Mouse (Mus musculus) lung, embryonic 14.5 days (tissue): ENCODE results near the gene Gpr22. TPM values are rescaled to one million over a fixed set of nuclear protein-coding genes. Genes with fewer than 3 reads are reported as not detected.

Experiments
- ATAC-seq: fragments of 200-750 bp; cut with Nextera tagmentation; 2 replicates; pipeline ENCODE4 v1.8.0; 2017; ENCODE audit warnings: mild to moderate bottlenecking, moderate TSS enrichment, moderate library complexity; ENCODE audit not compliant: insufficient read depth
- DNase-seq: peaks from one replicate; pipeline ENCODE4 v3.0.0-alpha.2; 2015
- H3K27ac ChIP-seq: fragments of 300-500 bp; sonication (generic); 2 replicates; pipeline ENCODE4 v1.5.1; 2014; ENCODE audit warnings: low read depth, mild to moderate bottlenecking, moderate library complexity
- H3K27me3 ChIP-seq: fragments of 300-500 bp; sonication (generic); 2 replicates; pipeline ENCODE4 v1.6.1; 2014; ENCODE audit warnings: low read length, control low read depth; ENCODE audit not compliant: insufficient read depth
- H3K36me3 ChIP-seq: fragments of 300-500 bp; sonication (generic); 2 replicates; pipeline ENCODE4 v1.6.1; 2014; ENCODE audit warnings: control low read depth; ENCODE audit not compliant: insufficient read depth
- H3K4me1 ChIP-seq: fragments of 300-500 bp; sonication (generic); 2 replicates; pipeline ENCODE4 v1.6.1; 2014; ENCODE audit warnings: antibody characterized with exemption, control low read depth; ENCODE audit not compliant: insufficient read depth
- H3K4me2 ChIP-seq: fragments of 300-500 bp; sonication (generic); 2 replicates; pipeline ENCODE4 v1.6.1; 2014; ENCODE audit warnings: mild to moderate bottlenecking
- H3K4me3 ChIP-seq: fragments of 300-500 bp; sonication (generic); 2 replicates; pipeline ENCODE4 v1.5.1; 2014; ENCODE audit warnings: low read depth, low read length
- H3K9ac ChIP-seq: fragments of 300-500 bp; sonication (generic); 2 replicates; pipeline ENCODE4 v1.6.1; 2014
- H3K9me3 ChIP-seq: fragments of 300-500 bp; sonication (generic); 2 replicates; pipeline ENCODE4 v1.6.1; 2016; ENCODE audit warnings: low read depth, low read length, control low read depth
- CTCF ChIP-seq: IDR thresholded peaks from 2 replicates; pipeline ENCODE4 v1.5.1; 2016; ENCODE audit warnings: antibody characterized with exemption, low read depth
- WGBS: fragments of 180-500 bp; shearing (Covaris S2); extraction: QIAGEN DNeasy Blood & Tissue Kit; methylation state at CpG from one replicate; pipeline ENCODE4 v1.1.7; 2014; 5-methylcytosine and 5-hydroxymethylcytosine counted together
- polyA plus RNA-seq: library from polyadenylated mRNA; unstranded; fragments of >200 nt; fragmentation: Nextera tagmentation; extraction: Ambion mirVana; gene quantifications from 2 replicates; pipeline ENCODE4 v1.2.1, GENCODE M21; 2014

The Gpr22 gene
- polyA plus RNA-seq, 1 experiment from 2014 or later, result 0.54 TPM

DNA sequence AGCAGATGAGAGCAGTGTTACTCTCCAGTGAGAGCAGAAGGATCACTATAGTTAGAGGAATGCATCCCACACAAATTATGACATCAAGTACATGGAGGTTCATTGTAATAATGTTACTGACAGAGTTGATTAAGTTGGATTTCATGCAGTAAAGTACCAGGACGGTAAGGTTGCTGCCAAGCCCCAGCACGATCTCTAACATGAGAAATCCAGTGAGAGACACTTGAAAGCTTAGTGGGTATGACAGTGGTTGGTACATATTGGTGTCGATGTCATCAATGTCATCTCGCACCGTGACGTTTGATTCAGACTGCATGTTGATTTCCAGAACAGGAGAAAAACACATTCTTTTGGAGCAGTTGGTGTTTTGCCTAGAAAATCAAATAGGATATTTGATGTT, 4.1 kb downstream of the Gpr22 start:
- no peak overlapping the region for H3K4me2 ChIP-seq
- no peak for TF ChIP-seq CTCF

DNA sequence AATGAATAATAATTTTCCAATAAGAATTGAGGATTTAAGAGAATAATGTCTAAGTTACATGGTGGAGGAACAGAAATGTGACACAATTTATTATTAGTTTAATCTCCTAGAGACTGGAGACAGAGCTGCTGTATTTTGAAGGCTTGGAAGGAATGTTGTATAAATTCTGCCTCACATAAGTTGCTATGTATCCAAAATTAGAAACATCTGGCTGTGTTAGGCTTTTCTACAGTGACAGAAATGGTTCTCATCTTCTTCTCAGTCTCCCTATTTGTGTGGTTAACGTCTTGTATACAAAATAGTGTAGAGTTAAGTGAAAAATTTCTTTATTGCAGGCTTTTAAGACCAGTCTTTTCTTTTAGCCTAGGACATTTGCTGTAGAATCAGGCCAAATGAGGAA, 6.2 kb downstream of the Gpr22 start:
- Histone ChIP-seq H3K4me2 (no peak overlapping the region), H3K4me3 (no peak overlapping the region), H3K27ac (no peak overlapping the region), H3K4me1 (no peaks in the 10 kb centered on the region), H3K27me3 (no peaks in the 10 kb centered on the region), H3K9me3 (no peaks in the 10 kb centered on the region), H3K36me3 (no peaks in the 10 kb centered on the region), H3K9ac (no peak overlapping the region)
- WGBS, result 42% methylated on average over 1 of the region's 1 CpGs
- no peak for TF ChIP-seq CTCF
- ATAC-seq (no peak), DNase-seq (peak; percentile 22)

More for the DNA sequence above, 4.1 kb downstream of the Gpr22 start:
- no peak for ATAC-seq
- H3K4me3 ChIP-seq, result no peak overlapping the region
- H3K9ac ChIP-seq, result no peak overlapping the region
- H3K36me3 ChIP-seq, result no peaks in the 10 kb centered on the region
- no peak for DNase-seq
- no peaks in the 10 kb centered on the region for H3K27me3 ChIP-seq
- WGBS, result 85% methylated on average over 6 of the region's 6 CpGs
- H3K4me1 ChIP-seq, result no peaks in the 10 kb centered on the region
- H3K9me3 ChIP-seq, result no peaks in the 10 kb centered on the region
- no peak overlapping the region for H3K27ac ChIP-seq

DNA sequence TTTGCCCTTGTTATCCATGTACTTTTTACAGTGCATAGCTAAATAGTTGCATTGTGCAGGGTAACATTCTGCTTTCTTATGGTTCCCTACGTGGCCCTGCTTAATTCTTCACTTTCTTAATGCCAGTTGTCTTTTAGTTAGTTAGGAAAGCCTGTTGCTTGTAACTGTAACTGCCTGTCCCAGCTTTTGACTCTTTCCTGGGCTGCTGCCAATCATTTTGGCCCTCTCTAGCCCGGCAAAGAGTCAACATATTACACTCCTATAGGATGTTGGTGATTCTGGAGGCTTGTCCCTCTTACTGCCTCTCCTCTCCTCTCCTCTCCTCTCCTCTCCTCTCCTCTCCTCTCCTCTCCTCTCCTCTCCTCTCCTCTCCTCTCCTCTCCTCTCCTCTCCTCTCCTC, 7.6 kb downstream of the Gpr22 start:
- 34% methylated on average over 2 of the region's 2 CpGs for WGBS
- no peaks in the 10 kb centered on the region for H3K27me3 ChIP-seq
- peak; percentile 51 for DNase-seq

DNA sequence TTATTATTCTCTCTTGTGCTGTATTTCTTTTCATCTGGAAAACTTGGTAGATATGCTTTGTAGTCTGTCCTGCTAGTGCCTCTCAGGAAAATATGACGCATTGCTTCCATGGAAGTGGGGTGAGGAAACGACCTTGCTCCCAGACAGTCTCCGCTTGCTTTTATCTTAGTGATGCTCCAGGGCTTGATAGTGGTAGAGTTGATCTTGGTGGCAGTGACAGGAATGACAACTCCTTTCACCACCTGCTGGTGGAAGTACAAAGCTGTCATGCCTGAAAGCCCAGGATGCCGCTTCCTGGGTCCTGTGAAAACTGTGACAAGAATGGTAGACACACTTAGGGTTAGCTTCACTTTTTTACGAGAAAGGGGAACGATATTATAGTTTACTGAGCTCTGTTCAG, 9.8 kb downstream of the Gpr22 start:
- 57% methylated on average over 6 of the region's 6 CpGs for WGBS
- Histone ChIP-seq H3K4me2 (no peak overlapping the region), H3K36me3 (no peaks in the 10 kb centered on the region), H3K4me3 (no peak overlapping the region), H3K27me3 (no peaks in the 10 kb centered on the region), H3K4me1 (no peaks in the 10 kb centered on the region), H3K9me3 (no peaks in the 10 kb centered on the region), H3K9ac (no peak overlapping the region), H3K27ac (no peak overlapping the region)
- DNase-seq, result no peak
- peak; percentile 15 for TF ChIP-seq CTCF
- ATAC-seq, result no peak

More for the DNA sequence above, 7.6 kb downstream of the Gpr22 start:
- no peak overlapping the region for H3K4me2 ChIP-seq
- no peak for TF ChIP-seq CTCF
- H3K36me3 ChIP-seq, result no peaks in the 10 kb centered on the region
- no peak for ATAC-seq
- H3K27ac ChIP-seq, result no peak overlapping the region
- no peak overlapping the region for H3K9ac ChIP-seq
- no peaks in the 10 kb centered on the region for H3K9me3 ChIP-seq
- H3K4me1 ChIP-seq, result no peaks in the 10 kb centered on the region
- no peak overlapping the region for H3K4me3 ChIP-seq

DNA sequence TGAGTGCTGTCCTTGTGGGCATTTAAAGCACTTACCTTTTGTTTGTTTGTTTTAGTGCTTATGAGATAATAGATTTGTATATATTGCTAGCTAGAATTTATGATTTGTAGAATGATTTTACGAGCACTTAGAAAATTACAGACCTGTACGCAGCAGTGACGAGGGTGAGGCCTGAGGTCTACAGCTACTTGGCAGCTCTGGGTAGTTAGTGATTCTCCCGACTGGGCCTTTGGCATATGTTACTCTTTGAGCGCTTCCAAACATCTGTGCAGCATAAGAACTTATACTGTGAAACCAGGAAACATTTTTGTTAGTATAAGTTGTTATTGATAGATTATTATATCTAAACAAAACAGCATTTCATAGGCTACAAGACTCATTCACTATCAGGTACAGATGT, 12.3 kb downstream of the Gpr22 start:
- WGBS, result 54% methylated on average over 5 of the region's 5 CpGs
- Histone ChIP-seq H3K27me3 (no peaks in the 10 kb centered on the region), H3K9me3 (no peaks in the 10 kb centered on the region), H3K4me3 (no peak overlapping the region), H3K27ac (no peak overlapping the region), H3K9ac (no peak overlapping the region), H3K4me1 (no peaks in the 10 kb centered on the region), H3K4me2 (no peak overlapping the region), H3K36me3 (no peaks in the 10 kb centered on the region)
- DNase-seq (no peak), ATAC-seq (no peak)
- TF ChIP-seq CTCF, result no peak

DNA sequence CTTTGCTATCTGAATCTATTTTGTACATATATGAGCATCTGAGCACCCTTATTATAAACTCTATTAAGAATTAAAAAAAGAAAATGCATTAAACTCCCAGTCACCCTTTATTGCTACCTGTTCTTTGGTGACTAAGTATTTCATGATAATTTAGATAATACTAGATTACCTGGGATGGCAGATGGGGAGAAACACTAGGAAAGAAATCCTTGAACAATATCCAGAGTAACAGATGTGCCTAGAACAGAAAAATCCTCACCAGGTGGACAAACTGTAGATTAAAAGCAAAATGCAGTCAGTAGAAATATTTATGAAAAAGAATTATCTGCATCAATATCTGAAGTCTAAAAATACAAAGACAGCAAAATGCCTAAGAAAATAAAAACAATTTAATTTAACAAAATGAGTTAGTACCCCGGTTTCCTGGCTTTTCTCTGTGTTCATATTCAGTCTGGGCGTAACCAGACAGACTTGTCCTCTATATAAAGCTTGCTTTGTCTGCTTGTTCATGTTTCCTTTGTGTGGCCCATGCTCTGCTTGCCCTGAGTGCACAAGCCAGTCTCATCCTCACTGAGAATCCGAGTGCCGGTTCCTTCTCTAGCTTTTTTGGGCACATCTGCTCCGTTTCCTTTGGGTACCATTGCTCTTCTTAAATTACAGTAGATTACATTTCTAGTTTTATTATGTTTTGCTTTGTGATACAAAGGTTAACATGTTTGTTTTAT, 13.0 kb downstream of the Gpr22 start:
- Histone ChIP-seq H3K27me3 (no peaks in the 10 kb centered on the region), H3K4me1 (no peaks in the 10 kb centered on the region), H3K9ac (no peak overlapping the region), H3K4me2 (no peak overlapping the region), H3K36me3 (no peaks in the 10 kb centered on the region), H3K4me3 (no peak overlapping the region), H3K27ac (no peak overlapping the region), H3K9me3 (no peaks in the 10 kb centered on the region)
- WGBS, result 60% methylated on average over 5 of the region's 5 CpGs
- DNase-seq (no peak), ATAC-seq (no peak)
- TF ChIP-seq CTCF, result no peak

DNA sequence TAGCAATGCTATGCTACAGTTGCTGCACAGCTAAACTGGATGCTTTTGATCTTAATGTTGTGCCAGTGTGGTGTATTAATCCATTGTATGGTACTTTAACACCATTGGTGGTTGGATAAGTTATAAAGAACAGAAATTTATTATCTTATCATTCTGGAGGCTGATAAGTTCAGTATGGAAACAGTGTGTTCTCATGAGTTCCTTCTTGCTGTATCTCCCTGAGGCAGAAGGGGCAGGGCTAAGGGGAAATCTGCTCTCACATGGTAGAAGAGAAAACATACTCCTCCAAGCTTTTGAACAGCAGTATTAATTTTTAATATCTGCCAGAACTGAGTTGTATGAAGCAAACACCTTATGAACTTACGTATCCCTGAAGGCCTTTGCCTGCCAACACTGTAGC, 20.5 kb downstream of the Gpr22 start:
- H3K4me2 ChIP-seq, result no peak overlapping the region
- H3K4me1 ChIP-seq, result no peaks in the 10 kb centered on the region
- no peak for DNase-seq
- no peak for ATAC-seq
- H3K9me3 ChIP-seq, result no peaks in the 10 kb centered on the region
- no peak overlapping the region for H3K4me3 ChIP-seq
- no peaks in the 10 kb centered on the region for H3K27me3 ChIP-seq
- WGBS, result 75% methylated on average over 1 of the region's 1 CpGs
- H3K9ac ChIP-seq, result no peak overlapping the region
- no peaks in the 10 kb centered on the region for H3K36me3 ChIP-seq
- H3K27ac ChIP-seq, result no peak overlapping the region
- TF ChIP-seq CTCF, result no peak
